Mouse (Mus musculus) c-Kit-negative CD71-positive TER-119-positive erythroid progenitor cells, embryonic 14.5 days (primary cell): ENCODE results near the gene Abcd4.

Source experiments
- DNase-seq: peaks from one replicate; pipeline ENCODE4 v3.0.0-alpha.2; 2013; ENCODE audit warnings: low read depth, low spot score

Gene Abcd4

GRCm38 (mm10) chr12:84572341-84572720 is 44.9 kb downstream of the Abcd4 start:
- DNase-seq, result no peak

GRCm38 (mm10) chr12:84571466-84572340 is 45.5 kb downstream of the Abcd4 start:
- no peak for DNase-seq

- no peak for DNase-seq
Observed at GRCm38 (mm10) chr12:84570694-84571415, 46.4 kb downstream of the Abcd4 start.

- DNase-seq, result no peak
Observed at GRCm38 (mm10) chr12:84569976-84570693, 47.1 kb downstream of the Abcd4 start.

GRCm38 (mm10) chr12:84569336-84569970 is 47.8 kb downstream of the Abcd4 start, which contains the start of gene Vsx2:
TSS of gene Vsx2 (plus strand) at chr12:84569762.
- no peak for DNase-seq

GRCm38 (mm10) chr12:84567576-84567975 is 49.6 kb downstream of the Abcd4 start:
- no peak for DNase-seq

GRCm38 (mm10) chr12:84562558-84562957 is 54.7 kb downstream of the Abcd4 start:
- no peak for DNase-seq

- no peak for DNase-seq
Observed at GRCm38 (mm10) chr12:84555218-84555617, 62.0 kb downstream of the Abcd4 start.
